Mouse (Mus musculus) cortical plate, adult 2 months (tissue): ENCODE data around the gene Aagab. TPM values are rescaled to one million over a fixed set of nuclear protein-coding genes. Genes with fewer than 3 reads are reported as not detected.
A peak's percentile ranks its signal among the peaks of the same experiment; 100 is the strongest.

Source experiments
- H3K27ac ChIP-seq: fragments of 200-500 bp; 2 replicates; pipeline ENCODE4 v1.5.1; 2012; ENCODE audit warnings: low read length, control low read depth, inconsistent platforms; ENCODE audit not compliant: insufficient read depth
- H3K4me1 ChIP-seq: fragments of 200-500 bp; 2 replicates; pipeline ENCODE4 v1.6.1; 2011; ENCODE audit warnings: low read length; ENCODE audit not compliant: control insufficient read depth, insufficient read depth
- H3K4me3 ChIP-seq: fragments of 200-500 bp; 2 replicates; pipeline ENCODE4 v1.5.1; 2011; ENCODE audit warnings: mild to moderate bottlenecking, low read length, control low read depth; ENCODE audit not compliant: insufficient read depth
- CTCF ChIP-seq: fragments of 200-500 bp; IDR thresholded peaks from 2 replicates; pipeline ENCODE4 v1.5.1; 2011; ENCODE audit warnings: mild to moderate bottlenecking, control low read depth, low read length; ENCODE audit not compliant: insufficient read depth; ENCODE audit errors: extremely low read depth
- POLR2A ChIP-seq: fragments of 200-500 bp; IDR thresholded peaks from 2 replicates; pipeline ENCODE4 v1.6.1; 2011; ENCODE audit warnings: mild to moderate bottlenecking, low read length, control low read depth; ENCODE audit not compliant: insufficient read depth; ENCODE audit errors: extremely low read depth
- polyA plus RNA-seq: library from polyadenylated mRNA; depleted of rRNA; stranded (reverse); fragments of >200 nt; gene quantifications from 2 replicates; pipeline ENCODE4 v1.2.3, GENCODE M21; 2012; rRNA removed

Aagab gene
- 30.7 and 33.8 TPM in 2 replicates for polyA plus RNA-seq

GRCm38 (mm10) chr9:63602043-63602939 is at the start of gene Aagab, which contains the start of gene Iqch:
TSS of gene Aagab (plus strand) at chr9:63602660.
TSS of gene Iqch (minus strand) at chr9:63602493.
- Histone ChIP-seq H3K4me1 (peaks cover 2% of the 10 kb centered on the region), H3K4me3 (peak within 1 kb of the TSS; percentile 51), H3K27ac (peak within 1 kb of the TSS; percentile 72)
- TF ChIP-seq CTCF, result no peak
- peak; percentile 56; the same call in 1 of the 2 replicates for TF ChIP-seq POLR2A

GRCm38 (mm10) chr9:63553628-63554027 is 48.8 kb upstream of the Aagab start:
- no peaks in the 10 kb centered on the region for H3K4me1 ChIP-seq
- no peak overlapping the region for H3K27ac ChIP-seq
- H3K4me3 ChIP-seq, result no peak overlapping the region
- TF ChIP-seq CTCF, result no peak
- TF ChIP-seq POLR2A, result no peak

- no peak for TF ChIP-seq POLR2A
- TF ChIP-seq CTCF, result no peak
- Histone ChIP-seq H3K27ac (no peak overlapping the region), H3K4me1 (no peaks in the 10 kb centered on the region), H3K4me3 (no peak overlapping the region)
These were observed 46.9 kb upstream of the Aagab start for GRCm38 (mm10) chr9:63555460-63555990.

- H3K27ac ChIP-seq, result no peak overlapping the region
- no peaks in the 10 kb centered on the region for H3K4me1 ChIP-seq
- TF ChIP-seq CTCF, result no peak
- TF ChIP-seq POLR2A, result no peak
- no peak overlapping the region for H3K4me3 ChIP-seq
These were observed 46.1 kb upstream of the Aagab start for GRCm38 (mm10) chr9:63556316-63556715.

- H3K4me1 ChIP-seq, result no peaks in the 10 kb centered on the region
- no peak for TF ChIP-seq POLR2A
- TF ChIP-seq CTCF, result no peak
- no peak overlapping the region for H3K27ac ChIP-seq
- no peak overlapping the region for H3K4me3 ChIP-seq
These were observed 45.5 kb upstream of the Aagab start for GRCm38 (mm10) chr9:63556933-63557332.

- no peak for TF ChIP-seq POLR2A
- TF ChIP-seq CTCF, result no peak
- no peak overlapping the region for H3K27ac ChIP-seq
These were observed 40.5 kb upstream of the Aagab start for GRCm38 (mm10) chr9:63561931-63562330.

GRCm38 (mm10) chr9:63563436-63563835 is 39.0 kb upstream of the Aagab start:
- Histone ChIP-seq H3K4me3 (no peak overlapping the region), H3K4me1 (no peaks in the 10 kb centered on the region), H3K27ac (no peak overlapping the region)
- TF ChIP-seq CTCF, result no peak
- no peak for TF ChIP-seq POLR2A

More at GRCm38 (mm10) chr9:63561931-63562330, 40.5 kb upstream of the Aagab start:
- no peaks in the 10 kb centered on the region for H3K4me1 ChIP-seq
- no peak overlapping the region for H3K4me3 ChIP-seq

- TF ChIP-seq CTCF, result no peak
- no peak for TF ChIP-seq POLR2A
- H3K4me1 ChIP-seq, result no peaks in the 10 kb centered on the region
- no peak overlapping the region for H3K4me3 ChIP-seq
- no peak overlapping the region for H3K27ac ChIP-seq
These were observed 34.1 kb upstream of the Aagab start for GRCm38 (mm10) chr9:63568314-63568713.

GRCm38 (mm10) chr9:63568808-63569207 is 33.7 kb upstream of the Aagab start:
- Histone ChIP-seq H3K4me1 (no peaks in the 10 kb centered on the region), H3K27ac (no peak overlapping the region), H3K4me3 (no peak overlapping the region)
- TF ChIP-seq CTCF, result no peak
- TF ChIP-seq POLR2A, result no peak
